Mouse (Mus musculus) embryonic stem cell, embryonic (primary cell): ENCODE measurements at regions not wholly inside any gene's neighbourhood (a gene's known extent, or its start where the extent isn't known, plus 50 kb on each side); places are given as distances from the start of the nearest gene placed in this dataset.

ENCODE experiments used
- CTCF ChIA-PET, 4 experiments: fragments of 300-600 bp in 2 of 4; fragments of 350-600 bp in 2 of 4; sonication (Branson Sonifier 250); formaldehyde crosslinking; loops; one replicate each; lab custom pipeline; 2022; ENCODE audit warnings: inconsistent platforms in 2 of 4; lab: Charles Lee
- POLR2A ChIA-PET, 4 experiments: fragments of 300-600 bp in 2 of 4; fragments of 350-600 bp in 2 of 4; sonication (Branson Sonifier 250); formaldehyde crosslinking; loops; one replicate each; lab custom pipeline; 2022; ENCODE audit warnings: antibody characterized with exemption in 4 of 4, inconsistent platforms in 1 of 4; lab: Charles Lee

- POLR2A ChIA-PET, result no interaction called here
- CTCF ChIA-PET, result interaction anchor here in 2 of 4 experiments (0.7 to 1.1 kb wide), 2 partner anchors 9 to 1258 kb away, joined by 5 to 9 read pairs; no protein-coding TSS in a partner anchor
Measured at GRCm38 (mm10) chr7:37337616-37338015, 435.8 kb downstream of the Zfp536 start.

- ChIA-PET POLR2A (no interaction called here), CTCF (interaction anchor here in 1 of 4 experiments (0.7 kb wide), 1 partner anchor 1259 kb away, joined by 9 read pairs; no protein-coding TSS in a partner anchor)
Measured at GRCm38 (mm10) chr7:37338067-37338501, 435.4 kb downstream of the Zfp536 start.

- ChIA-PET CTCF (interaction anchor here in 1 of 4 experiments (0.6 kb wide), 1 partner anchor 725 kb away, joined by 5 read pairs; no protein-coding TSS in a partner anchor), POLR2A (interaction anchor here in 1 of 4 experiments (0.6 kb wide), 1 partner anchor 596 kb away, joined by 5 read pairs; no protein-coding TSS in a partner anchor)
Measured at GRCm38 (mm10) chr7:37342613-37343012, 430.8 kb downstream of the Zfp536 start.

- ChIA-PET CTCF (interaction anchor here in 3 of 4 experiments (0.6 to 0.7 kb wide), 4 partner anchors 590 to 860 kb away, joined by 4 to 6 read pairs (median 5); no protein-coding TSS in a partner anchor), POLR2A (interaction anchor here in 2 of 4 experiments (0.6 to 0.7 kb wide), 2 partner anchors 24 to 596 kb away, joined by 4 to 5 read pairs; no protein-coding TSS in a partner anchor)
Measured at GRCm38 (mm10) chr7:37343021-37343593, 430.3 kb downstream of the Zfp536 start.

- POLR2A ChIA-PET, result interaction anchor here in 1 of 4 experiments (0.7 kb wide), 1 partner anchor 24 kb away, joined by 4 read pairs; no protein-coding TSS in a partner anchor
- CTCF ChIA-PET, result interaction anchor here (0.5 to 1.1 kb wide), 7 partner anchors 199 to 860 kb away, joined by 3 to 6 read pairs (median 3); no protein-coding TSS in a partner anchor
Measured at GRCm38 (mm10) chr7:37343691-37344233, 429.7 kb downstream of the Zfp536 start.

- ChIA-PET CTCF (interaction anchor here (0.5 to 2.6 kb wide), 30 partner anchors 9 to 1444 kb away, joined by 3 to 16 read pairs (median 4); no protein-coding TSS in a partner anchor), POLR2A (interaction anchor here in 1 of 4 experiments (1.0 kb wide), 1 partner anchor 69 kb away, joined by 3 read pairs; no protein-coding TSS in a partner anchor)
Measured at GRCm38 (mm10) chr7:37346041-37346440, 427.4 kb downstream of the Zfp536 start.

GRCm38 (mm10) chr7:37357647-37358395 is 415.6 kb downstream of the Zfp536 start:
- ChIA-PET POLR2A (interaction anchor here in 1 of 4 experiments (1.4 kb wide), 1 partner anchor 10 kb away, joined by 5 read pairs; no protein-coding TSS in a partner anchor), CTCF (interaction anchor here (0.6 to 3.5 kb wide), 21 partner anchors 10 to 1760 kb away, joined by 3 to 28 read pairs (median 3); no protein-coding TSS in a partner anchor)

GRCm38 (mm10) chr7:37358492-37358891 is 414.9 kb downstream of the Zfp536 start:
- ChIA-PET POLR2A (interaction anchor here in 3 of 4 experiments (0.6 to 1.4 kb wide), 3 partner anchors 9 to 1510 kb away, joined by 3 to 5 read pairs (median 3); no protein-coding TSS in a partner anchor), CTCF (interaction anchor here (0.5 to 3.5 kb wide), 29 partner anchors 10 to 1761 kb away, joined by 3 to 28 read pairs (median 3); no protein-coding TSS in a partner anchor)

GRCm38 (mm10) chr7:37359473-37359872 is 414.0 kb downstream of the Zfp536 start:
- CTCF ChIA-PET, result interaction anchor here (0.6 to 3.5 kb wide), 26 partner anchors 9 to 1187 kb away, joined by 3 to 28 read pairs (median 4); no protein-coding TSS in a partner anchor
- POLR2A ChIA-PET, result interaction anchor here in 1 of 4 experiments (1.4 kb wide), 1 partner anchor 8 kb away, joined by 5 read pairs; no protein-coding TSS in a partner anchor

- POLR2A ChIA-PET, result interaction anchor here in 2 of 4 experiments (0.6 to 1.0 kb wide), 6 partner anchors 10 to 892 kb away, joined by 3 to 7 read pairs (median 4); no protein-coding TSS in a partner anchor
- CTCF ChIA-PET, result interaction anchor here (0.5 to 3.5 kb wide), 54 partner anchors 8 to 1800 kb away, joined by 3 to 28 read pairs (median 4); no protein-coding TSS in a partner anchor
Measured at GRCm38 (mm10) chr7:37360171-37360570, 413.3 kb downstream of the Zfp536 start.

GRCm38 (mm10) chr7:37361802-37362441 is 411.5 kb downstream of the Zfp536 start:
- ChIA-PET CTCF (interaction anchor here in 3 of 4 experiments (0.6 to 0.7 kb wide), 3 partner anchors 786 to 1407 kb away, joined by 3 to 4 read pairs (median 3); no protein-coding TSS in a partner anchor), POLR2A (interaction anchor here in 1 of 4 experiments (0.7 to 1.0 kb wide), 3 partner anchors 115 to 353 kb away, joined by 3 read pairs; no protein-coding TSS in a partner anchor)

GRCm38 (mm10) chr7:37362879-37363278 is 410.6 kb downstream of the Zfp536 start:
- POLR2A ChIA-PET, result interaction anchor here in 1 of 4 experiments (0.6 to 1.0 kb wide), 3 partner anchors 280 to 853 kb away, joined by 3 read pairs; no protein-coding TSS in a partner anchor

GRCm38 (mm10) chr7:37363629-37364175 is 409.7 kb downstream of the Zfp536 start:
- POLR2A ChIA-PET, result interaction anchor here in 2 of 4 experiments (0.6 to 0.7 kb wide), 2 partner anchors 83 to 101 kb away, joined by 3 to 4 read pairs; no protein-coding TSS in a partner anchor
- CTCF ChIA-PET, result interaction anchor here in 2 of 4 experiments (0.6 to 0.7 kb wide), 3 partner anchors 10 to 1710 kb away, joined by 3 read pairs; no protein-coding TSS in a partner anchor

More at GRCm38 (mm10) chr7:37362879-37363278, 410.6 kb downstream of the Zfp536 start:
- CTCF ChIA-PET, result no interaction called here

- ChIA-PET CTCF (interaction anchor here in 1 of 4 experiments (0.6 to 0.7 kb wide), 3 partner anchors 10 to 788 kb away, joined by 3 to 9 read pairs (median 3); no protein-coding TSS in a partner anchor), POLR2A (interaction anchor here in 3 of 4 experiments (0.6 to 0.7 kb wide), 4 partner anchors 83 to 590 kb away, joined by 3 to 4 read pairs (median 4); no protein-coding TSS in a partner anchor)
Measured at GRCm38 (mm10) chr7:37364221-37364620, 409.2 kb downstream of the Zfp536 start.

- ChIA-PET CTCF (interaction anchor here in 2 of 4 experiments (0.7 to 4.4 kb wide), 3 partner anchors 7 to 529 kb away, joined by 4 to 28 read pairs (median 4); no protein-coding TSS in a partner anchor), POLR2A (interaction anchor here in 1 of 4 experiments (0.7 kb wide), 1 partner anchor 116 kb away, joined by 4 read pairs; no protein-coding TSS in a partner anchor)
Measured at GRCm38 (mm10) chr7:37366006-37366405, 407.4 kb downstream of the Zfp536 start.

GRCm38 (mm10) chr7:37369698-37370097 is 403.7 kb downstream of the Zfp536 start:
- ChIA-PET CTCF (interaction anchor here in 3 of 4 experiments (0.6 to 4.4 kb wide), 14 partner anchors 11 to 866 kb away, joined by 3 to 28 read pairs (median 3); no protein-coding TSS in a partner anchor), POLR2A (interaction anchor here in 2 of 4 experiments (0.8 to 1.3 kb wide), 2 partner anchors 9 to 107 kb away, joined by 3 read pairs; no protein-coding TSS in a partner anchor)
